Mouse (Mus musculus) adrenal gland, postnatal 14 days (tissue): Measurements from ENCODE around the gene Gk5. TPM values are rescaled to one million over a fixed set of nuclear protein-coding genes. Genes with fewer than 3 reads are reported as not detected.

ENCODE experiments used
- DNase-seq: peaks from one replicate; pipeline ENCODE4 v3.0.0; 2021; ENCODE audit warnings: mixed read lengths
- total RNA-seq: library from RNA; stranded (reverse); gene quantifications from 2 replicates; pipeline ENCODE4 v1.2.3, GENCODE M21; 2021

Gk5 gene
- total RNA-seq, 1 experiment from 2014 or later: 8.6 TPM

GRCm38 (mm10) chr9:96223302-96223701 lies 104.1 kb downstream of the Gk5 start:
- no peak for DNase-seq

- DNase-seq: no peak
Observed at GRCm38 (mm10) chr9:96228285-96228684, 109.1 kb downstream of the Gk5 start.

GRCm38 (mm10) chr9:96230271-96230670 lies 111.1 kb downstream of the Gk5 start:
- DNase-seq: no peak

Other genes starting within 250 kb of the Gk5 start
- gene Xrn1, start 164.6 kb upstream of the Gk5 start, total RNA-seq: 22.3 and 24.7 TPM in 2 replicates
- gene Tfdp2, start 76.9 kb downstream of the Gk5 start, total RNA-seq: 55.5 and 66.5 TPM in 2 replicates
- gene Atp1b3, start 245.1 kb downstream of the Gk5 start, total RNA-seq: 167 and 168 TPM in 2 replicates